Mouse (Mus musculus) adrenal gland, adult 8-10 months (tissue): ENCODE measurements around the gene Pcdh8. TPM values are rescaled to one million over a fixed set of nuclear protein-coding genes. Genes with fewer than 3 reads are reported as not detected.
A peak's percentile ranks its signal among the peaks of the same experiment; 100 is the strongest.

Source experiments
- DNase-seq: peaks from one replicate; pipeline ENCODE4 v3.0.0; 2022
- total RNA-seq, 4 experiments: library from RNA; stranded (reverse); gene quantifications; 2 replicates each; pipeline ENCODE4 v1.2.4; 2022

Pcdh8 gene
- under 1 TPM in 3 of 4 experiments, not detected in 1; 0.08 to 0.61 (median 0.21) TPM for total RNA-seq

DNA sequence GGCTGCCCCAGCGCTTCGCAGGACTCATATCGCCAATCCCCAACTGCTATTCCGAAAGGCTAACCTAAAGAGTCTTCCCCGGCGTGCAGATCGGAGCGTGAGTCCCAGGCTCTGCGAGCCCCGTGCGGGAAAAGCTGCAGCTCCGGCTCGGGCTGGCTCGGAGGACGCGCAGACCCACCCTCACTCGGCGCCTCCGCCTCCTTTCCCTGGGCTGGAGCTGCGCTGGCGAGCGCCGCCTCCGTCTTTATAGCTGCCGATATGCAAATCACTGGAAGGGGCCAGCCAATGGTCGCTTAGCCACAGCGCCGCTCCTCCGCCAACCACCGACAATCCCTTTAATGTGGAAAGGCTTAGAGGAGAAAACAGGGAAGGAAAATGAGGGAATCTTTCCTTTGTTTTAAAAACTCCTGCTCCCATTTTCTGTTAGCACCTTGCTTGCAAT lies at the start of gene Pcdh8:
Gene Pcdh8 (minus strand): TSS at position 219 of the 442 bp plus-strand sequence.
- DNase-seq = peak; percentile 70

DNA sequence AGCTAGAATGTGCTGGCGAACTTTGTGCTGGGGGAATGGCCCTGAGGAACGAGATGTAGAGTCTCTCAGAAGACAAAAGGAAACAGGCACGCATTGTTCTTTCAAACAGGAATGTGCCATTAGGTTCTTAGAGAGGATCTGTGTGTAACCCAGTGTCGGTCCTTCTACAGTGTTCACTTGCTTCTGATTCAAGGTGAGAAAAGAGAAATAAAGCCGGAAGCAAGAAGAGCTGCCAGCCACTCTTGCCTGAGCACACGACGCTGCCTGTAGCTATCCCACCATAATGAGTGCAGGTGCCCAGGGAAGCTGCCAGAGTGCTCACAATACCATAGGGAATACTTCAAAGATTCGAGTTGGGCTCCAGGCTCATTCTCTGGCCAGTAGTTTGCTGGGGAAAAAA lies 43.6 kb upstream of the Pcdh8 start:
- DNase-seq = no peak

DNA sequence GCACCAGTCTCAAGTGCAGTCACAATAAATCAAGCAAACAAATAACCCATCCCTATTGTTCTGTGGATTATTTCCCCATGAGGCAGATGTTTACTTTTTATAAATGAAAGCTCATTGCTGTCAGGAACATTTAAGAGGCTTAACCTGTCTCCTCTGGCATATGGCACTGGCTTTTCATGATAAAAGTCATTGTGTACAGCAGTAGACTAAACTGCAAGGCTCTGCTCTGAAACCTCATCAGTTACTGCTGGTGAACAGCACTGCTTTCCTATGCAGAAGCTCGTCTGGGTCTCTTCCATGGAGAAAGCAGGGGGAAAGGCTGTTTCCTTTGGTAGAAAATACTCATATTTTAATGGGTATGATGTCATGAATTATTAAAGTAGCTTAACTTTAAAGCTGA lies 43.0 kb upstream of the Pcdh8 start:
- DNase-seq = no peak

DNA sequence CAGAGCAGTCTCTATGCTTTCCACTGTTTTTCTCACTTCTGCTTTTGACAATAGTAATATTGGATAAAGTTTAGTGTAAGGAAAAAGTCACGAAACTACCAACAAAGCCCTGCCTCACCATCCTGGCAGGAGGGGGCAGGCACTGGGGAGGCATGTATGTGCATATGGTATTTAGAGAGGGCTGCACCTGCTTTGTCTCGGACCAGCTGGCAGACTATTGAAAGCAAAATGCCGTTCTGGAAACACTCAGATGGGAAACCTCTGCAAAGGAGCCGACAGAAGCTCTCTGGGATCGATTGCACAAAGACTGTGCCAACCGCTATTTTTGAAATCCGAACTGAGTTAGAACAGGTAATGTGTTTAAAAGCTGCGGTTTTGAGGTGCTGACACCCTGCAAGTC lies 22.1 kb upstream of the Pcdh8 start:
- no peak for DNase-seq

DNA sequence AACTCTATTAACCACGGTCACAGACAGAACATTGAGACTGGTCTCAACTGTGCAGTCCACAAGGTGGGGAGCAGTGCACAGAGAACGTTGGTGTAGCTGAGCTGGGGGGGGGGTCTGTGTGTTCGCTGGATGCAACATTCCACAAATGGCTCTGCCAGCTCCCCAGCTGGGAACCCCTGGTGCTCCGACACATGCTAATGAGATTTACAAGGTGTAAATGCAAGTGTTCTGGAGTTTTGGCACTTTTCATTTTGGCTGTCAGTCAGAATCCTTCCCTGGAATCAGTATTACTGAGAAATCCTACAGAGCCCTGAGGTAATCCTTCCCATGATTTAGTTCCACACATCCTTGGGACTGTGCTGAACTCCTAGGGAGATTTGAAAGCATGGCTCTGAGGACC lies 18.4 kb upstream of the Pcdh8 start:
- DNase-seq = no peak

DNA sequence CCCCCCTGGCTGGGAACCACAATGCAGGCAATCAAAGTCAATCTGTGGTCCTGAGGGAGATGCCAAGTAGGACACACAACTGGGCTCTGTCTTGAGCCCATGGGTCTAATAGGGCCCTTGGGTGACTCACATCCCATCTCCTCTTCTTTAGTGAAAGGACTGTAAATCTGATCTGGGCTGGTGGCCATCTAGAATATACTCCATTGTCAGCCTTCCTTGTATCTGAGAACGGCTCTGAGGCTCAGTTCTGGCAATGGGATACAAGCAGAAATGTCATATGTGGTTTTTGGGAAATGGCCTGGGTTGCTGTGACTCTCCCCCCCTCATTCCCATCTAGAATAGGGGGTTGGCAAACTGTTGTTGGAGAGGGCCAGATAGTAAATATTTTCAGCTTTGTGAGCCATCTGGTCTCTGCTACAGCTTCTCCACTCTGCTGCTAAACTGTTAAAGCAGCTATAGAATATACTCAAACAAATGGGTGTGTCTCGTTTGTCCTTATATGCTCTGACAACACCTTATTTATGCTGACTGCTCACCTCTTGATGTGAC lies 17.6 kb upstream of the Pcdh8 start:
- no peak for DNase-seq

DNA sequence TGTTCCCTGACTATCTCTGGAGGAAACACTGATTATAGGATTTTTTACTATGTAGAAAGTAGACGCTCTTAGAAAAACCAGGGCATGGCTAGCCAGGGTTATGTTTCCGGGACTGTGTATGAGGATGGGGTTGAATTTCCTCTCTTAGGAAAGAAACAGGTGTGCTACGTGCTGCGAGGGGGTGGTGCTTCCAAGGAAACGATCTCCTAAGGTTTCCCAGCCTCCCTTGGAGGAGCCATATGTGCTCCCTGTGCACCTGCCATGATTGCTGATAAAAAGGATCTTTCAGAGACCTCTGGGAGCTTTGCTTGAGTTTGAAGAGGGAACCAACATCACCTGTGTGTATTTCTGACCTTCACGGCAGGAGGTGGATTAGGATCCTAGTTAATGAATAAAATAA lies 16.8 kb upstream of the Pcdh8 start:
- no peak for DNase-seq

DNA sequence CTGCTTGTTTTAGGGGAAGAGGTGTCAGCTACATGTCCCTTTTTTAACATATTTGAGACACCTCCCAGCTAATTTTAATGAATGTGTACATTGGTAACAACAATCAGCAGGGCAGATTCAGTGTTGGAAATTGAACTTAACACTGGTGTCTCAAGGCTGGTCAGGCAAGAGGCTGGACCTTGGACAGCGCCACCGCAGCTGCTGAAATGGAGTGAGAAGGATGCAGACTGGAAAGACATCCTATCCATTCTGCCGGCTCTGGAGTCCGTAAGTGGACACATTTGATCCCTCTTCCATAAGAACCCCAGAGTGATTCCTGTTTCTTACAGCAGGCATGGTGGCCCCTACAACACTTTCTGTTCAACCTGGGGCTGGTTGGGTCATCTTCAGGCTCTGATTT lies 14.3 kb upstream of the Pcdh8 start:
- no peak for DNase-seq

DNA sequence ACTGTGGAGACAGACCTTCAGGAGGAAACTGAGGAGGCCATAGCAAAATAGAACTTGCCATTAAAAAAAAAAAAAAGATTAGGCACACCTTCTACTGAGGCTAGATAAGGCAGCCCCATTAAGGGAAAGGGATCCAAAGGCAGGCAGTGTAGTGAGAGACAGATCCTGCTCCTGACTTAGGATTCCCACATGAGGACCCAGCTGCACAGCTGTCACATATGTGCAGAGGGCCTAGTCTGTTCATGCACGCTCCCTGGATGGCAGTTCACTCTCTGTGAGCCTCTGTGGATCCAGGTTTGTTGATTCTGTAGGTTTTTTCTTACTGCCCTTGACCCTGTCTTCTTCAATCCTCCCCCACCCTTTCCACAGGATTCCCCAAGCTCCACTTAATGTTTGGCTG lies 9.8 kb upstream of the Pcdh8 start:
- DNase-seq = no peak

DNA sequence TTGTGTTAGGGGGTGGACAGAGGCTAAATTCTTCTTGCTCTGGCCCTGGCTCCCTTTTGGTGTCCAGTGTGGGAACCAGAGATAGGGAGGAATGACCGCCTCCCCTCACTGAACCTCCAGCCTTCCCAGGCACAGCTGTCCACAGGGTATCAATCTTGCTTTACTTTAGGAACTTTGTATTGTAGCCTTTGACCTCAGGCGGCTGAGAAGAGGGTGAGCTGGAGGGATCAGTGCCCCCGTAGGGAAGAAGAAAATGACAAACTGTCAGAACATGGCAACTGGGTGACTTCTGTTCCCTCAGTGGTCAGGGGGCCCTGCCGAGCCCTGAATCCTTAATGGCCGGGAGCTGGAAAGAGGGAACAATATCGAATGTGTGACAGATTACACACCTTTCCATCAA lies 9.2 kb upstream of the Pcdh8 start:
- no peak for DNase-seq

DNA sequence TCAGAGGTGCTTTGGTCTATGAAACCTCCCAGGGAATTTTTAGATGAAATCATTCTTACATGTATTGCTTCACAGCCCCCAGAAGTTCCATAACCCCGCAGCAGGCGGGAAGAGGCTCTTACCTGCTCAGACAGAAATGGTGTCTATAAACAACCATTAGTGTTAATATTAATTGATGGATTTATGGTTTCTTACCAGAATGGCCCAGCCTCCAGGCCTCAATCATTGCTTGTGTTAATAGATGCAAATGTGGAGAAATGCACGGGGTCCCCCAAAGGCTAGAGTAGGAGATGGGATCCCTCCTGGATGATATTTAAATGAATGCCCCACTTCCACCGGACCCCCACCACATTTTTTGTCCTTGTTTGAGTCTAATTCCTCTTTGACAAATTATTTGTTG lies 8.7 kb upstream of the Pcdh8 start:
- no peak for DNase-seq

DNA sequence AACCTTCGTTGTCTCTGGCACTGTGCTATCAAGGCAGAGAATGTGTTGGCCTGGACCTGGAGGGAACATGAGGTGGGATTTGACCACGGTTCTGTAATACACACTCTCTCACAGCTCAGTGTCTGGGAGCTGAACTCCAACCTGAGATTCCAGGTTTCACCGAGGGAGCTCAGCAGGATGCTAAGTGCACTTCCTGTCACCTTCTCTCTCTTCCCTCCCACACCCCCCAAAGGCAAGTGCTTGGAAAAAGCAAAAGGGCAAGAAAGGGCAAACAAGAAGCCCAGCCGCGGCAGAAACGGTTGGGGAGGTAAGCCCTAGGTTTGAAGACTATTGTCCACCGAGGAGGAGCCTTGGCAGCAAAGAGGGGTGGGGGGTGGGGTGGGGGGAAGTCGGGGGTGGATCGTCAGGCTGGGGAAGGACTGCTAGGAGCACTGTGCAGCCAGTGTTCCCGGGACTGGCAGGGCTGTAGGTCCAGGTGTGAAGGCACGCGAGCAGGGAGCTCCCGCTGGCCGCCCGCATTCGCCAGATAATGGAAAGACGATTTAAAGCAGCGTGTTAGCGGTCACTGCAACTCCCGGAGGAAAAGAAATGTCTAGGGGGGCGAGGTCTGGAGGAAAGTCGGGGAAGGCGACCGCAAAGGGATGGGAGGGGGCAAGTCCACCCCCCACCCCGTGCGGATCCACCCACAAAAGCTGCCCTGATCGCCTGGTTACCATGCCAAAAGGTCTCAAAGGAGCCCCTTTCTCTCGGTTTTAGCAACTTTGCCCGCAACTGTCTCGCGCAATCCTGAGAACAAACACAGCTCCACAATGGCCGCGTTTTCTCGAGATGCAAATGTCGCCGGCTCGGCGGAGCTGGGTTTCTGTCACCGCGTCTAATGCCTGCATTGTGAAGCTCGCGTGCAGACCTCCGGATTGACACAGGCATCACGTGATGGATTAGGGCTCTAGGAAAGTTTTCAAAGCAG lies 2.6 kb upstream of the Pcdh8 start:
- no peak for DNase-seq

DNA sequence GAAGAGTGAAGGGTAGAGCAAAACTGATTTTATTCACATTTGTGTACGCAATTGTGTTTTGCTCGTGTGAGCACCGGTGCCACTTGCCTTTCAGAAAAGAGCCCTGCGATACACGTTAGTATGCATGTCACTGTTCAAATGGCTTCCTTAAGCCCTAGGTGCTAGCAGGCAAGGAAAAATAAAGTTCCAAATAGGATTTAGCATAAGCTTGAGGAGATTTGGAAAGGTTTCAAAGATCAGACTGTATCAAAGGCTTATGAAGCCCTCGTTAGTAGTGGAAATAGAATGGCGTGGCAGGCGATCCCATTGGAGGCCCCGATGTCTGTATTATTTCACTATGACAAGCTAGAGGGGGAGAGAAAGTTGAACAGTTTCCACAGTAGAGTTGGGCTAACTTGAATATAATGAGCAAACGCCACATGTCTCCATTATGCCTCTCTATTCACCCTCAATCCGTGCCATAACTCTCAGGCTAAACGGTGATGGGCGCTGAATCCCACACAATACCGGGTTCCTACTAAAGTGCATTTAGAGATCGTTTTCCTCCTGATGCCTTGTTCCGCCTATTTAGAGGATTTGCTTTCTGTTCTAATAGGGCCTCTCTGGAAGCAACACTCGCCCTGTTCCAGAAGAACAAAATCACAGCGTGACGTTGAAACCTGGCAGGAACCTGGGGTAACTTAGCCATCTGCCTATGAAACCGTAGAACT lies 845 bp upstream of the Pcdh8 start:
- DNase-seq = no peak

DNA sequence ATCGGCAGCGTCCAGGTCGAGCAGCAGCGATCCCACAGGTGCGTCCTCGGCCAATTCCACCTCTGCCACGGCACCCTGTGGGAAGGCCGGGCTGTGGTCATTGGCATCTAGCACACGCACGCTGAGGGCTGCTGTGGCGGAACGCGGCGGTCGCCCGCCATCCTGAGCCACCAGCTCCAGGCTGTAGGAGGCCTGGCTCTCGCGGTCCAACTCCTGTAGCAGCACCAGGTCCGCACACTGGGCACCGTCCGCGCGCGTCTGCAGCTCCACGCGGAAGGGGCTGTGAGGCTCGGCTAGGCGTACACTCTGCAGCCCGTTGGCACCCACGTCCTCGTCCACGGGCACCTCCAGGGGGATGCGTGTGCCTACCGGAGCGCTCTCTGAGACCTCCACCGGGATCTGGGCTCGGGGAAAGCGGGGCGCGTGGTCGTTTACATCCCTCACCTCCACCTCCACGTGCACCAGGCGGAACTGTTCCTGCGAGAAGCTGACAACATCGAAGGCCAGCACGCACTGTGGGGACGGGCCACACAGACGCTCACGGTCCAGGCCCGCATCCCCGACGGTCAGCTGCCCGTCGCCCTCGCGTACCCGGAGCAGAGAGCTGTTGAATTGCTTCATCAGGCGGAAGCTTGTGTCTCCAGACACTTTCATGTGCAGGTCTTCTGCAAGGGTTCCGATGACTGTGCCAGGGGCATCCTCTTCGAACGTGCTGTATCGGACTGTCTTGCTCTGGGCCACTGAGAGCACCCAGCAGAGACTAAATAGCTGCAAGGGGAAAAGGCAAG lies 612 bp downstream of the Pcdh8 start:
- DNase-seq = no peak

DNA sequence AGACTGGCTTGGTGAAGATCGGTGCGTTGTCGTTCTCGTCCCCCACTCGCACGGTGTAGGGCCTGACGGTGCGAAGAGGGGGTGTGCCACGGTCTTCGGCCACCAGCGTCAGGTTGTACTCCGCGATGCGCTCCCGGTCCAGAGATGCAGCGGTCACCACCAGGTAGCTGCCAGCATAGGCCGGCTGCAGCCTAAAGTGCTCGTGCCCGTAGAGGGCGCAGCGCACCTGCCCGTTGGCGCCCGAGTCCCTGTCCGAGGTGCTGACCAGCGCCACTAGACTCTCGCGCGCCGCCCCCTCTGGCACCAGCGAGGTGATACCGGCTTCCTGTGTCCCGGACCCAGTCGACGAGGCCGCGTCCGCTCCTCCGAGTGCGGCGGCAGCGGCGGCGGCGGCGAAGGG lies 1.5 kb downstream of the Pcdh8 start:
- peak; percentile 54 for DNase-seq

DNA sequence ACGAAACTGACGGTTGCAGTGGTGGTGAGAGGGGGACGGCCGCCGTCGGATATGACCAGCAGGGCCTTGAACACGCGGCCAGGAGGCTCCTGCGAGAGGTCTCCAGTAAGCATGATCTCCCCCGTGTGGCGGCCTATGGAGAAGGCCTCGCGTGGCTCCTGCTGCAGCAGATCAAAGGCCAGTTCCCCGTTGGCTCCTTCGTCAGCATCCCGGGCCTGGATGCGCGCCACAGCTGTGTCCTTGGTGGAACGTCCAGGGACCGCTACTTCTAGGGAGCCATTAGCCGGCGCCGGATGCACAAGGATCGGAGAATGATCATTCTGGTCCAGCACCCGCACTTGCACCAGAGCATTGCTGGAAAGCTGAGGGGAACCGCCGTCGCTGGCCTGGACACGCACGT lies 2.1 kb downstream of the Pcdh8 start:
- peak; percentile 6 for DNase-seq

DNA sequence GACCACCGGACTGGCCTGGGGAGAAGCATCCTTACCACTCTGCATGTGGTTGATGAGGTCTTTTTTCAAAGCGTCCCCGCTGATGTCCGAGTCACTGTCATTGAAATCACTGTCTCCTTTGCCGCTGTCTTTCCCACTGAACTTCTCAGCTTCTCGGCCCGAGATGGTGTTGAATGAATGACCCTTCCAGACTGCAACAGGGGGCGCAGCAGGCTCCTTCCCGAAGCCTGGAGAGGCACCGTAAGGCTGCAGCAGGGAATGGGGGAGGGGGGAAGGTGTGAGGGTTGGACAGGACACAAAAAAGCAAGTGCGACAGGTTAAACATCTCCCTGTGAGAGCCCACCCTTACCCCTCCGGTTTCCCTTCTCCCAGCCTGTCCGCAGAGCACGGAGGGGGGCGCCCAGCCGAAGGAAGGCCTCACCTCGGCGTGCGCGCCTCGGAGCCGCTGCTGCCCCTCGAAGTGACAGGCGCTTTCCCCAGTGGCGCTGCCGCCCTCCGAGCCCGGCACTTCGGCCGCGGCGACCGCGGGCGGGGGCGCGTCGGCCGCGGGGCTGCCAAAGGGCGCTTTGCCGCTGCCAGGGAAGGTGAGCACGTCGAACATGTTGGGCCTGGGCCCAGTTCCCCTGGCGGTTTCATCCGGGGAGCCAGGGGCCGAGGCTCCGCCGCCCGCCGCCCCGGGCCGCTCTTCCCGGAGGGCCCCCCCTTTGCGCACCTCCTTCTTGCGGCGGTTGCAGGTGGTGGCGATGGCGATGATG lies 2.9 kb downstream of the Pcdh8 start:
- DNase-seq = no peak

DNA sequence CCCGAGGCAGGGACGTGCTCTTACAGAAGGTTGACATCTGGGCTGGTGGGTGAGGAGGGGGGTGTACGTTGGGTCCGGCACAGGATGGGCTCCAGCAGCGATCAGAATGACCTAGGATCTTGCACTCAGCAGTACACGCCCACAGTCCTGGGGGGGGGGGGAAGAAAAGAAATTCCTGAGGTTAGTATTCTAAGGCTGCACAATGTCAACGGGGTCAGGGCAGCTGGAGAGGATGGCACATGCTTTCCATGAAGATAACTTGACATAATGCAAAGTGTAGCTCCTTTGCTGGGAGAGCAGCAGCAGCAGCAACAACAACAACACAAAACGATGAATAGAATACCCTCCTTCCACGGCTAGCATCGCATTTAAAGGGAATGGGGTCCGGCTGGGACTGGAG lies 3.5 kb downstream of the Pcdh8 start:
- no peak for DNase-seq

DNA sequence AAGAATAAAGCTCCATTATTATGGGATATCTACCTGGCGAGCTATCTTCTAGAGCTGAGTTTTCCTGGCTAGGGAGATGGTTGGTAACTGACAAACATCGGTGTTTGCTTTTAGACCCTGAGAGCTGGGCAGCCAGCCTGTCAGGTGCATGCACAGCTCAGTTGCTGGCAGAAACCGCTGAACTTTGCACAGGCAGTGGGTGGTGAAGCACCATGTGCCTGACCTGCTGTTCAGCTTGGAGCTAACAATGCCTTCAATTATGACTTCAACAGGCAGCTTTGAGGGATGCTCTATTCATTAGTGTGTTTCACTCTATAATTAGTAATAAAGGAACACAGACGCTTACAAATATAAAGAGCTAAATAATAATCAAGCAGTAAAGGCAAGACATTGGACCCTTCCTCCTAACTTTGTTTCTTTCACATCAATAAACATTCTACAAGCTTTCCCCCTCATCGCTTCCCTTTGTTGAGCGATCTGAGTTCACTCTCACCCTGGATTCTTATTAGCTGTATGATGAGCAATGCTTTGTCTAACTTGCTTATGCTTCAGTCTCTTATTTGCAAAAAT lies 5.8 kb downstream of the Pcdh8 start:
- no peak for DNase-seq

DNA sequence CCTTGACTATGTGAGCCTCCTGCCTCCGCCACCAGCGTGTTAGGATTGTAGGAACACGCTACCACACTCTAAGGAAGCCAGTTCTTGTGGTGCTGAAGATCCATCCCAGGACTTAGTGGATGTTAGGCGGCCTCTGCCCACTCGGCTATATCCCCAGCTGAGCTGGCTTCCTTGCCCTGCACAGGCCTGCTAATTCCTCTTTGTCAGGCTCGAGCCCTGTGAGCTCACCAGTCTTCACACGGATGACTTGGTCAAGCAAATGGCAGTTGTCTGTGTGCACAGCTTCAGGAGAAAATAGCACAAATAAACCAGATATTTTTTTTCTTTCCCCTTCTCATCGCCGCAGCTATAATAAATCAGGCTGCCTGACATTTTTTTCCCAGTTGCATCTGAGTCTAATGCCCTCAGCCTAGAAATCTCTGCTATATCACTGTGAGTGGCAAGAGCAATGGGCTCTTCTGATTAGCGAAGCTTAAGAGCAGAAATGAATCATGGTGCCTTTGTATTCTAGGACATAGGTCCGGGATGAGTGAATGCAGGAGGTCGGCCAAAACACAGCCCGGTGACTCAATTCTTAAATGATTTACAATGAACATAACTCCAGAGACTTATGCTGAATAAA lies 16.4 kb downstream of the Pcdh8 start:
- DNase-seq = no peak

DNA sequence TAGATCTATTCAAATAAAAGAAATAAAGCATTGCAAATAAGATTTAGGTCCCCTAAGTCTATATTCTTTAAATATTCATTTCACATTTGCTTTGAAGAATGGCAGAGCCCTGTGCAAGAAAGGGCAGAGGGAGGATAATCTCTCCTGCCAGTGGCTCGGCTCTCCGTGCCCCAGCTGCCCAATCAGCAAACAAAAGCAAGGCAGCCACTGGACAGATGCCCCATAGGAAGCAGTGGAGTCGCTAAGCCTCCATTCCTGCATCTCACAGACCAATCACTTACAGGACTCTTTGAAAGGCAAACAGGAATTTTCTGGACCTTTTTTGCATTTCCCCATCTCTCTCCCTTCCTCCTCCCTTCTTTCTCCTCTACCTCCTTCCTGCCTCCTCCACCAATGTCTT lies 17.0 kb downstream of the Pcdh8 start:
- no peak for DNase-seq
